13 mouse cellular contexts compared by ENCODE assay signal in genomic region chr10:78293576-78293975, GRCm38 (mm10).
"Had no signal": no experiment of that assay in that cellular context is flagged by ENCODE, and none has a peak within 500 bp of the region (broad histone marks: within the 10 kb centered on the region; RNA-seq: fewer than 3 reads in every experiment).

No protein-coding gene starts in this region.

- H3K4me1 ChIP-seq: midbrain, embryonic 15.5 days; neural tube, embryonic 12.5 days had no signal

- ATAC-seq: intestine, embryonic 16.5 days; midbrain, embryonic 15.5 days had no signal

- DNase-seq: liver, embryonic 13.5 days; lung, embryonic 14.5 days; lung, postnatal 10 days; thymus, adult 2 months had no signal

- H3K9ac ChIP-seq: hindbrain, embryonic 15.5 days; liver, embryonic 13.5 days; lung, embryonic 14.5 days; midbrain, embryonic 15.5 days; neural tube, embryonic 12.5 days had no signal

- H3K4me3 ChIP-seq: hindbrain, embryonic 15.5 days; limb, embryonic 12.5 days; liver, embryonic 13.5 days; megakaryocyte, embryonic 14.5 days; midbrain, embryonic 15.5 days; neural tube, embryonic 12.5 days had no signal

- H3K9me3 ChIP-seq: hindbrain, embryonic 15.5 days; limb, embryonic 12.5 days; liver, embryonic 13.5 days; megakaryocyte, embryonic 14.5 days; midbrain, embryonic 15.5 days; neural tube, embryonic 12.5 days had no signal

- H3K27me3 ChIP-seq: hindbrain, embryonic 15.5 days; limb, embryonic 12.5 days; liver, embryonic 13.5 days; megakaryocyte, embryonic 14.5 days; midbrain, embryonic 15.5 days; neural tube, embryonic 12.5 days had no signal

- H3K27ac ChIP-seq: hindbrain, embryonic 15.5 days; limb, embryonic 12.5 days; liver, embryonic 13.5 days; macrophage; midbrain, embryonic 15.5 days; neural tube, embryonic 12.5 days; stomach, postnatal 0 days had no signal

- H3K36me3 ChIP-seq: hindbrain, embryonic 15.5 days; limb, embryonic 12.5 days; liver, embryonic 13.5 days; midbrain, embryonic 15.5 days; neural tube, embryonic 12.5 days had no signal

- H3K4me2 ChIP-seq: hindbrain, embryonic 15.5 days; limb, embryonic 12.5 days; liver, embryonic 13.5 days; lung, embryonic 14.5 days; midbrain, embryonic 11.5 days; midbrain, embryonic 15.5 days; neural tube, embryonic 12.5 days had no signal
